Mouse (Mus musculus) thymus, adult 2 months (tissue): ENCODE data around the gene Ptgr2. TPM values are rescaled to one million over a fixed set of nuclear protein-coding genes. Genes with fewer than 3 reads are reported as not detected.

Source experiments
- DNase-seq: peaks from one replicate; pipeline ENCODE4 v3.0.0; 2021
- H3K27ac ChIP-seq: fragments of 200-500 bp; 2 replicates; pipeline ENCODE4 v1.5.1; 2012; ENCODE audit warnings: low read length, control low read depth; ENCODE audit not compliant: control insufficient read depth, insufficient read depth
- H3K27me3 ChIP-seq: fragments of 200-500 bp; 2 replicates; pipeline ENCODE4 v1.6.1; 2012; ENCODE audit warnings: mild to moderate bottlenecking, low read length, moderate library complexity, mixed read lengths; ENCODE audit not compliant: control insufficient read depth, insufficient read depth
- H3K36me3 ChIP-seq: fragments of 200-500 bp; 2 replicates; pipeline ENCODE4 v1.6.1; 2012; ENCODE audit warnings: mild to moderate bottlenecking, low read length, moderate library complexity; ENCODE audit not compliant: control insufficient read depth, insufficient read depth
- H3K4me1 ChIP-seq: fragments of 200-500 bp; replicated peaks from 2 replicates; pipeline ENCODE4 v1.6.1; 2012; ENCODE audit warnings: low read length; ENCODE audit not compliant: control insufficient read depth, insufficient read depth
- H3K4me3 ChIP-seq: fragments of 200-500 bp; 2 replicates; pipeline ENCODE4 v1.5.1; 2012; ENCODE audit warnings: mild to moderate bottlenecking, low read length, control low read depth, moderate library complexity; ENCODE audit not compliant: control insufficient read depth, insufficient read depth
- CTCF ChIP-seq: fragments of 200-500 bp; IDR thresholded peaks from 2 replicates; pipeline ENCODE4 v1.5.1; 2012; ENCODE audit warnings: mild to moderate bottlenecking, control low read depth, low read length, moderate library complexity, borderline replicate concordance; ENCODE audit not compliant: control insufficient read depth, poor library complexity, insufficient read depth; ENCODE audit errors: extremely low read depth
- POLR2A ChIP-seq: fragments of 200-500 bp; IDR thresholded peaks from 2 replicates; pipeline ENCODE4 v1.6.1; 2012; ENCODE audit warnings: mild to moderate bottlenecking, low read length, control low read depth, moderate library complexity; ENCODE audit not compliant: control insufficient read depth, poor library complexity, insufficient read depth; ENCODE audit errors: extremely low read depth
- WGBS: fragments of 180-500 bp; shearing (Covaris S2); methylation state at CpG from one replicate; pipeline ENCODE4 v1.1.7; 2018; 5-methylcytosine and 5-hydroxymethylcytosine counted together
- polyA plus RNA-seq: library from polyadenylated mRNA; depleted of rRNA; stranded (reverse); fragments of >200 nt; gene quantifications from 2 replicates; pipeline ENCODE4 v1.2.3, GENCODE M21; 2012

Gene Ptgr2
- polyA plus RNA-seq, 1 experiment = 8.1 TPM

- Histone ChIP-seq H3K27ac (no peak overlapping the region), H3K27me3 (no peaks in the 10 kb centered on the region), H3K4me3 (no peak overlapping the region), H3K4me1 (peaks cover 24% of the 10 kb centered on the region), H3K36me3 (no peaks in the 10 kb centered on the region)
- WGBS = 14% methylated on average over 3 of the region's 3 CpGs
- TF ChIP-seq CTCF = peak; percentile 84; the same call in 1 of the 2 replicates
- no peak for TF ChIP-seq POLR2A
- DNase-seq = peak; percentile 70
Observed at GRCm38 (mm10) chr12:84249217-84249616, 35.8 kb upstream of the Ptgr2 start.

GRCm38 (mm10) chr12:84252811-84253210 lies 32.2 kb upstream of the Ptgr2 start:
- no peak for TF ChIP-seq POLR2A
- no peak for TF ChIP-seq CTCF
- Histone ChIP-seq H3K27me3 (no peaks in the 10 kb centered on the region), H3K4me3 (no peak overlapping the region), H3K27ac (no peak overlapping the region), H3K36me3 (no peaks in the 10 kb centered on the region), H3K4me1 (peaks cover 3% of the 10 kb centered on the region; the same call in 1 of the 2 replicates)
- no peak for DNase-seq
- 88% methylated on average over 5 of the region's 5 CpGs for WGBS

GRCm38 (mm10) chr12:84254886-84255285 lies 30.1 kb upstream of the Ptgr2 start:
- no peak for TF ChIP-seq POLR2A
- no peak for TF ChIP-seq CTCF
- DNase-seq = no peak
- Histone ChIP-seq H3K4me3 (no peak overlapping the region), H3K36me3 (no peaks in the 10 kb centered on the region), H3K27me3 (no peaks in the 10 kb centered on the region), H3K4me1 (peaks cover 3% of the 10 kb centered on the region; the same call in 1 of the 2 replicates), H3K27ac (no peak overlapping the region)
- 92% methylated on average over 5 of the region's 5 CpGs for WGBS

- Histone ChIP-seq H3K27me3 (no peaks in the 10 kb centered on the region), H3K27ac (no peak overlapping the region), H3K4me1 (no peaks in the 10 kb centered on the region), H3K36me3 (no peaks in the 10 kb centered on the region), H3K4me3 (no peak overlapping the region)
- TF ChIP-seq POLR2A = no peak
- no peak for TF ChIP-seq CTCF
- 92% methylated on average over 7 of the region's 7 CpGs for WGBS
- DNase-seq = no peak
Observed at GRCm38 (mm10) chr12:84260363-84260762, 24.7 kb upstream of the Ptgr2 start.

- no peak overlapping the region for H3K27ac ChIP-seq
- TF ChIP-seq POLR2A (no peak), CTCF (no peak)
- DNase-seq = no peak
- H3K4me1 ChIP-seq = no peaks in the 10 kb centered on the region
- no peaks in the 10 kb centered on the region for H3K36me3 ChIP-seq
- no peaks in the 10 kb centered on the region for H3K27me3 ChIP-seq
- 86% methylated on average over 2 of the region's 2 CpGs for WGBS
- H3K4me3 ChIP-seq = no peak overlapping the region
Observed at GRCm38 (mm10) chr12:84267264-84267663, 17.8 kb upstream of the Ptgr2 start.

- H3K27me3 ChIP-seq = no peaks in the 10 kb centered on the region
- no peaks in the 10 kb centered on the region for H3K4me1 ChIP-seq
- DNase-seq = no peak
- no peak for TF ChIP-seq POLR2A
- TF ChIP-seq CTCF = no peak
- H3K36me3 ChIP-seq = no peaks in the 10 kb centered on the region
- H3K27ac ChIP-seq = no peak overlapping the region
- H3K4me3 ChIP-seq = no peak overlapping the region
- 83% methylated on average over 5 of the region's 5 CpGs for WGBS
Observed at GRCm38 (mm10) chr12:84273366-84273765, 11.7 kb upstream of the Ptgr2 start.

- DNase-seq = no peak
- no peak overlapping the region for H3K4me3 ChIP-seq
- no peaks in the 10 kb centered on the region for H3K36me3 ChIP-seq
- 74% methylated on average over 9 of the region's 9 CpGs for WGBS
- no peak for TF ChIP-seq CTCF
- H3K4me1 ChIP-seq = no peaks in the 10 kb centered on the region
- H3K27me3 ChIP-seq = no peaks in the 10 kb centered on the region
- H3K27ac ChIP-seq = no peak overlapping the region
Observed at GRCm38 (mm10) chr12:84275288-84275687, 9.7 kb upstream of the Ptgr2 start.
